ENCODE assay signal across 2 mouse cellular contexts in genomic region chr4:155517948-155518517, GRCm38 (mm10).
TF ChIP-seq lines count a peak whose summit lies in the region.

No protein-coding gene starts in this region.

TF ChIP-seq in CH12.LX, 34 proteins besides CTCF, POLR2A, EP300 and RAD21:
- peak; percentile 42; the same call in 1 of the 2 replicates for TF ChIP-seq ZNF384 (IDR thresholded peaks at IDR 0.05; ENCODE audit: low read depth, low read length)
- no peak for TF ChIP-seq SMC3 (IDR thresholded peaks at IDR 0.05; ENCODE audit: low read depth, low read length)

TF ChIP-seq in MEL, 35 proteins besides CTCF, POLR2A, EP300 and RAD21:
- TF ChIP-seq MXI1 (IDR thresholded peaks at IDR 0.05; ENCODE audit: low read depth, low read length): no peak
- TF ChIP-seq ZNF384 (IDR thresholded peaks at IDR 0.05; ENCODE audit: low read depth, low read length): peak; percentile 76
- no peak for TF ChIP-seq ZKSCAN1 (IDR thresholded peaks at IDR 0.05; ENCODE audit: low read depth, low read length)
